Mouse (Mus musculus) layer of hippocampus, postnatal 25 days (tissue): ENCODE data around the gene Mlf2. TPM values are rescaled to one million over a fixed set of nuclear protein-coding genes. Genes with fewer than 3 reads are reported as not detected.

Experiments
- DNase-seq, 2 experiments: peaks; one replicate each; pipeline ENCODE4 v3.0.0; 2022; ENCODE audit warnings: mixed read lengths in 2 of 2, low spot score in 1 of 2; ENCODE audit errors: extremely low spot score in 1 of 2
- total RNA-seq, 2 experiments: library from RNA; stranded (reverse); gene quantifications; 2 replicates each; pipeline ENCODE4 v1.2.3; 2021

Gene Mlf2
- total RNA-seq, 2 experiments from 2014 or later = 670 to 704 TPM

DNA sequence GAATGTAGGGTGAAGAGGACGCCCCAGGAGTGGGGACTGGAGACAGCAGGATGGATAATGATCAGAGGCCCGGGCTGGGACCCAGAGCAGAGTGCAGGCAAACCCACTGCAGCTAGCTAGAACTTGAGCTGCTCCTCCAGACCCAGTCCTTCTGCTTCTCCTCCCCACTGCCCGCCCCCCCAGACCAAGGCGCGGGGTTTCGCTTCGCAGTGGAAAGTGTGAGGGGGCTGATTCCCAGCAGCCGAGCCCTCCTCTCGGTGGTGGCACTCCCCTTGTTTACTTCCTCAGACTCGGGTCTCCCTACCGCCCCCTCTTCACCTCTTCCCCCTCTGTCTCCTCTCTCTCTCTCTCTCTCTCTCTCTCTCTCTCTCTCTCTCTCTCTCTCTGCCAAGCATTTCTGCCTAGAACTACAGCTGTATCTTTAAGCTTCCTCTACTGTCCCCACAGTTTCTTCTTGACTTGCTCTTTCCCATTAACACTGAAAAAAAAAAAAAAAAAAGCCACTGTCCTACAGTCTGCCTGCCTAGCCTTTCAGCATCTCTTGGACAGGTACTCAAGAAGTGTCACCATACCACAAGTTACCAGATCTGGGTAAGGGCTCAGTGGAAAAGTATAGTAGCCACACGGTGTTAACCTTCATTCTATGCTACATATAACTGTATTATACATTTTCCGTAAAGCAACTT lies 19.5 kb upstream of the Mlf2 start, which contains the start of gene Lag3:
TSS of gene Lag3 (minus strand) at position 173 of the 686 bp plus-strand sequence.
- no peak for DNase-seq

DNA sequence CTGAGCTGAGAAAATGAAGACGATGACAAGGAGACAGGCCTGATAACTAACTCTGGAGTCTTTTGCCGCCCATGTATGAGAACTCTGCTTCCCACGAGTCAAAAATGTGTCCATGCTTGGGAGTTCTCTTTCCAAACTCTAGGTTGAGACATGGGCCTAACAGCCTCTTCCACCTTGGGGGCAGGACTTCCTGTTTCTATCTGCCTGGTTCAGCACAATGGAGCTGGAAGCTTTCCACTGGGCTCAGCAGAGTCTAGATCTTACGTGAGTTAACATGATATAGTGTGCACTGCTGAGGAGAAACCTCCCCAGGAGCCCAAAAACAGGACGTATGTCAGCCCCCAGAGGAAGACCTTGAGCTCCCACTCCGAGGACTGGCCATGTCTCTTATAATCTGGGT lies 18.0 kb upstream of the Mlf2 start:
- no peak for DNase-seq

DNA sequence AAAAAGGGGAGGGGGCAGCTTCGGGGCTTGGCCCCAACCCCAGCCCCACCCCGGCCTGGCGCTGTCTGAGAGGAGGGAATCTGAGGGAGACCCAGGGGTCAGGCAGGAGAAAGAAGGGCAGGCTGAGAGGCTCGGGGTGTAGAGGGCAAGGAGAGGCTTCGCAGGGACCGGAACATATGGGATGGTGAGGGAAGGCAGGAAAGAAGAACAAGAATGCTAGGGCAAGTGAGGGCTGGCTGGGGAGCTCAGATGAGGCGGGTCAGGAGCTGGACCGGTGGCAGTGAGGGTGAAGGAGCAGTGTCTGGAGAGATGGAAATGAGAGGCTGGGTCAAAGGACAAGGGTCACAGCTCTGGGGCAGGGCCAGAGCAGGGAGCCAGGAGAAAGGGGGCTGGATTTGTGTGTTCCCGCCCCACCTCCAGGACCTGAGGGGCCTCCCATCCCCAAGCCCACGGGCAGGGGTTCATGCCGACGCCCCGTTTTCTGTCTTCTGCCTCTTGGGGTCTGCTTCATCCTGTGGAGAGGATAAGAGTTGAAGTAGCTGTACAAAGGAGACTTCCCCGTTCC lies 17.4 kb upstream of the Mlf2 start:
- no peak for DNase-seq

DNA sequence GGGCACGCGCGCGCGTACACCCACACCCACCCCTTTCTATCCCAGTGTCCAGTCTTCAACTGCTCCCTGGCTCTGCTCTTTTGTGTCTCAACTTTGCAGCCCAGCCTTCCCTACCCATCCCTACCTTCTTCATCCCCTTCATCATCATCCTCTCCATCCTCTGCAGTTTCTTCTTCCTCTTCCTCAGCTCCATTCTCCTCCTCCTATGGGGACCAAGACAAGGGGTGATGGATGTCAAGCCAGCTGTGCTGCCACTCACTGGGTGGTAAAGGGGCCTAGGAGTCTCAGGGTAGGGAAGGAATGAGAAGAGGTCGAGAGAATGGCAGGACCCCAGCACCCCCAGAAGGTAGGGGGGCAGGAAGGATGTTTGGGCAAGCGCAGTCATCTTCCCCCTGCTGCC lies 16.7 kb upstream of the Mlf2 start:
- no peak for DNase-seq

DNA sequence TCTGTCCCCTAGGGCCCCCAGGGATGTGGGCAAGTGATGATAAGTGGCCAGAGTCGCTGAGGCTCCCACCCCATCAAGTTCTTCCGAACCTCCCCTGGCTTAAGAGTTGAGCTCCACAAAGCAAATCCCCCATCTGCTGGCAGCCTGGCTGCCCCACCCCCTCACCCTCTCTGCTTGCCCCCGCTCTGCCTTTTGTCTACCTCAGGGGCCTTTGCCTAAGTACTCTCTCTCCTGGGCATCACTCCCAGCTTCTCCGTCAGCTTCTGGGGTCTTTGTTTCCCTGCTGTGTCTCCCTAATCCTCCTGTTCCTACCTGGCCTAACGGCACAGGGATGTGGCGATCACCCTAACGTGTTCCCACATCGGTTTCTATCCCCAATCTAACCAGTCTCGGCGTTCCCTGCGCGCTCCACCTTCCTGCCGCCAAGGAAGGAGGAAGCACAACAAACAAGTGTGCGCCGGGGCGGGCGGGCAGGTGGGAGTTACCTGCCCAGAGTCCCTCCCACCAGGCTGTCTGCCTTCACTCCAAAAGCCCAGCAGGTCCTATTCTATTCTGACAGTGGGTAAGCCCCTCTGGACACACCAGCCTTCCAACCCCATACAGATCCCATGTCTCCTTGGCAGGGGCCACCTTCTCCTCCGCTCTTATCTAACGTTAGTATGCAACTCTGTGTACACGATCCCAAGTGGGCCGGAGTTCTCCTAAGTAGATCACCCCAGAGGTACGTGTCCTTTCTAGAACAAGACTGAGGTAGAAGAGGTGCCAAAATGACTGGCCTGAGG lies 15.8 kb upstream of the Mlf2 start:
- no peak for DNase-seq

DNA sequence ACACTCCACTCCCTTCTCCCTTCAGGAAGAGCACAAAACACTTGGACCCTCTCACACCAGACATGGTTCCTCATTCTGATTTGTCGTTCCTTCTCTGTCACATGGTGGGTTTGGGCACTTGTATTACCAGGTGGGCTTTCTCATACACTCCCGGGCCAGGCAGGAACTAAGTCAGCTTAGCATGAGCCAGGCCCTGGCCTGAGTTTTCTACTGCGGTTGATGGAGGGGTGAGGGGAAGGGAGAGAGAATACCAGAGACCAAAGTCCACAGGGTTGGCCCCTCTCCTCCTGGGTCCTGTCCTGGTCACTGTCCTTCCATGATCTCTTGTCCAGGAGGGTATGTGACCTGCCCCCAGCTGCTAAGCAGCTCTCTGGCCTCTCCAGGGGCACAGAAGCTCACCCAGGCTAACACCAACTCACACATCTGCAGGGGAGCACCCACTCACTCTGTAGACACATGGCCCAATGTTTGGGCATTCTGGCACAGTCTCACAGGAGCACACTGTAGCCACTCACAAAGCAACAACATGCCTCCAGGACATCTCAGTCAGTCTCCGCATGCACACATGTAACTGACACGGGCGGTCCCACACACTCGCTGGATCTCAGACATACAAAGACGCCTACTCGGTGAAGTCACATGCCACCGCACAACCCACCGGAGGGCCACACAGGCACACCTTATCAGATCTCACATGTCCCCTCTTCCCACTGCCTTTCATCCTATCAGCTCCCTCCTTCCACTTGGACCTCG lies 15.1 kb upstream of the Mlf2 start:
- DNase-seq = peak; percentile 46 to 48

DNA sequence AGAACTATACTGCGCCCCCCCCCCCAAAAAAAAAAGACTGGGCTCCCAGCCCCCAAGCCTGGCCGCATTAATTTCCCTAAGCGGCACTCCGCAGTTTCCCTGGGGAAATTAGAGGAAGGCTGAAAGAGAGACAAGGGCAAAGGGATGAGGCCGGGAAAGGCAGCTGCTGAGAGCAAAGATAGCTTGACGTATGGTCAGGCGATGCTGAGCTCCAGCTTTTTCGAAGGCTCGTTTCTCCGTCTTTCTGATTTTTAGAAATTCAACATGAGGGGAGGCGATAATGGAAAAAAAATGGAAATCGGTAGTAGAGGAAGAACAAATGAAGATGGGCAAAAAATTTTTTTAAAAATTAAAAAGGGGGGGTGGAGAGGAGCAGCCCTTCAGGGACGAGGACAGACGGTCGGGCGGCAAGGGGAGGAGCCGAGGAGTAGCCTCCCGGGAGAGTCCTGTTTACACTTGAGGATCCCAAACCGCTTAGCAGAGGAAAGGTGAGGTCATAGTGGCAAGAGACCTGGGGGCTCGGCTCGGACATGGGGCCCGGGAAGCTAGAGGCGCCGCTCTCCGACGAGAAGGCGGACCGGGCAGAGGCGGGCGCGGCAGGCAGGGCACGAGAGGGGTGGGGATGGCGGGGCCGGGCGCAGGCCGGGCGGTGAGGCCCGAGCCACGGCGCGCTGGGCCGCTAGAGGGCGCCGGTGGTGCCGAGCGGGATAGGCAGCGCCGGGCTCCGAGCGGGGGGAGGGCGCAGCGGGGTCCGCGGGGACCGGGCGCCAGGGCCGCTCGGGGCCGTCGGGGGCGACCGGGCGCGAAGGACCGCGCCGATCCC lies 14.3 kb upstream of the Mlf2 start:
- peak; percentile 91 to 92 for DNase-seq

DNA sequence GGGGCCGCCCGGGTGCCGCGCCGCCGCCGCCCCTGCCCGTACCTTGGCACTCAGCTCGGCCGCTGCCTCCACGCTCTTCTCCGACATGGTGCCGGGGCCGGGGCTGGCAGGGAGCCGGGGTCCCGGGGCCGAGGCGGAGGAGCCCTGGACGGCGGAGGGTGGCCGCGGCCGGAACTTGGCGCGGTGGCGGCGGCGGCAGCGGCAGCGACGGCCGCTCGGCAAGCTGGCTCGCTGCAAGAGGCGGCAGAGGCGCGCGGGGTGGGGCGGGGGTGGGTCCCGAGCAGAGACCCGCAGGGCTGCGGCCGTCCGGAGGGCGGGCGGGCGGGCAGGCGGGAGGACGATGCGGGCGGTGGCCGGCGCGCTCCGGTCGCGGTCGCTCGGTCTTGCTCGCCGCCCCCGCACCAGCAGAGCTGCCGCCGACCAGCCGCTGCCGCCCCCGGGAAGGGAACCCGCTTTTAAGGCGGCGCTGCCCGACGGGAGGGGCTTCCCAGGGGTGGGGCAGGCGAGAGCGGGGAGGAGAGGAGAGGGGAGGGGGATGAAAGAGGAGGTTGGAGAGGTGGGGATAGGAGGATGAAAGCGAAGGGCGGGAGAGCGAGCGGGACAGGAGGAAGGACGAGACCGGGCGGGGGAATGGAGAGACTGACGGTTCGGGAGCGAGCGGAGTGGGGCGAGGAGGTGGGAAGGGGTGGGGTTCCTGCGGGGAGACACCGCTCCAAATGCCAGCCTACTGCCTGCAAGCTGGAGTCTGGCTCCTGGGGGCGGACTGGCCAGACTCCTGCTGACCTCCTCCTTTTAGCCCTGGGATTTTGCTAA lies 13.5 kb upstream of the Mlf2 start:
- DNase-seq = peak; percentile 80 to 83

DNA sequence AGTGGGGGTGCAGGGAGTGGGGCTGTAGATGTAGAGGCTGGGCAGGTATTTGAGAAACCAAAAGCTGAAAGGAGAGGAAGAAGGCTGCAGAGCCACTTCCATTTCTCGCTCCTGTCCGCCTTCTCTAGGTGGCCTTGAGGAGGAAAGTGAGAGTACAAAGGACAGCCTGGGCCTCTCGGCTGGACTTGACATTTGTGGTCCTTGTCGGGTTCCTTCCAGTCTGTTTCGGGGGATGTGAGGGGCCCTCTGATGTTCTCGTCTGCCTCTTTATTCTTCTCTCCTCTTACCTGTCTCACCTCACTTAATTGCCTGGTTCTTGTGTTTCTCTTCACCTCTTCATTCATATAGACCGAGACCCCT lies 12.9 kb upstream of the Mlf2 start:
- no peak for DNase-seq

DNA sequence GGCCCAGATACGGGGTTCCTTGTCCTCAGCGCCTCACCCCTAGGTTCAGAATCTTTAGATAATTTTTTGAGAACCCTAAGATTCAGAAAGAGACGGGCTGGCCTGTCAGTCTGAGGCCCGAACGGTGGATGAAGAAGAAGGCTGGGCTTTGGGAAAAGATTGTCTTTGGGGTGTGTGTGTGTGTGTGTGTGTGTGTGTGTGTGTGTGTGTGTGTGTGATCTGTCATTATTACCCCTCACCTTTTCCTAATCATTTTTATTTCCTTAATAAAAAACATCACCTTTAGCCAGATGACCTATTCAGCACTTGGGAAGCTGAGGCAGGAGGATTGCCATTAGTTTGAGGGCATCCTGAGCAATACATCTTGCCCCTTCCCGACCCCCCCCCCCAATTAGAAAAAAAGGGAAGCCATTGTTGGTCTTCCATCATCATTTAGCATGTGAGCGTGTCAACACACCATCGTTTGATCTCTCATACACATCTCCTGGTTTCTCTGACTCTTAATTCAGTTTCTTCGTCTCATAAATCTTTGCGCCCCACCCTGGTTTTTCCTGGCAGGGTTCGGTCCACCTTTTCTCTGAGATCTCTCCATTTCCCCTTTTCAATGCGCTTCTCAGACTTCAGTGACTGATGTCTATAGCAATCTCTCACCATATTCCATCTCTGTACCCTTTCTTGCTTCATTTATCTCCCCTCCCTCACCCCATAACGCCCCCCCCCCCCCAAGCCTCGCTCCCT lies 12.1 kb upstream of the Mlf2 start:
- no peak for DNase-seq

DNA sequence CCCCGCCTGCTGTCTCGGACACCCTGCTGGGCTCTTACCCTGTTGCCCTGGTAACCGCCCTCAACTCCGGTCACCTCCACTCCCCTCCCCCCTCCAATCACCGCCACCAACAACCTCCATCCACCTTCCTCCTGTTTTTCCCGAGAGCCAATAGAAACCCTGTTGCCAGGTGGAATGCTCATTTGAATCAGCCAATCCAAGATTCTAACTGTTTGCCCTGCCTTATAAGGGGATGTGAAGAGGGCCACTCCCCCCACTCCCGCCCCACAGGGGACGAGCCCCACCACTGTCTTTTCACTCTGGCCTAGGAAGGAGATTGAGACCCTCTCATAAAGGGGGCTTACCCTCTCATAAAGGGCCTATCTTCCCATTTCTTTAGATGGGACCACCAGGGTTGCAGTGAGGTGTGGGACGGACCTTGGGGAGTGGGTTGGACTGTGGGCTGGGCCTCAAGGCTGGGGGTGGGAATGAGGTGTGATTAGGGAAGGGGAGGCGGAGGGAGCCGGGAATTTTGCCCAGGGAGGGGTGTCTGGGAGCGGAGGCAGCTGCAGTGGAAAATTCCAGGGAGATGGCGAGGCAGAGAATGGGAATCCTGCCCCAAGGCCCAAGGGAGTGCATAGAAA lies 11.4 kb upstream of the Mlf2 start, which contains the start of gene Ptms:
TSS of gene Ptms (minus strand) at position 409 of the 623 bp plus-strand sequence.
- peak; percentile 80 to 85 for DNase-seq

DNA sequence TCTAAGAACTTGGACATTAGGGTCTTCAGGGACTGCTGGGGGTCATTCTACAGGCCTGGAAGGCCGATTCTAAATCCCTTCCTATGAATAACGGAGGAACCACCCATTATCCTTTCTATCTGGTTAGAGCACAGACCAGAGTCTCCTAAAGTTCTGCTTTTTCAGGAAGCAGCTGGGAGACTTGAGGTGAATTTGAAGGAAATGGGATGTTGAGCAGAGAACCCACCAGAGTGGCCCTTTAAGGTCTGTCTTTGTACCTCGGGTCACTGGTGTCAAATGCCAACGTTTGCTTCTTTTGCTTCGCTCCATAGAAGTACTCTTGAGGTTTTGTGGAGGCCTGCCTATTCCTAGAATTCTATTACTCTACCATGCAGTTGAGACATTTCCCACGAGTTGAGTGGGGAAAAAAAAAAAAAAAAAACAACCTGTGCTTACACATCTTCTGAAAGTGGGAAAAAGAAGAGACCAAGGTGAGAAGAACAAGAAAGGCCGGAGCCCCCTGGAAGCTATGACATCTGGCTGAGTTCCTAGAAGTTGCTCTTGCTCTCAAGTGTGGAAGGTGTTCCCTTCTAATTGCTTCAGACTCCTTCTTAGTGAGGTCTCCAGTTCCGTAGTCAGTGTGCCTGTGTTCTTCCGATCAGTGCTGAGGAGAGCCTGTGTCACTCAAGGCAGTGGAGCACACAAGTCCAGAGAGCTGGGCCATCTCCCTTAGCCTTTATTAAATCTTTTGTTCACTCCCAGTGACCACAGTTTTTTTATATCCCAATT lies 10.7 kb upstream of the Mlf2 start:
- DNase-seq = no peak

DNA sequence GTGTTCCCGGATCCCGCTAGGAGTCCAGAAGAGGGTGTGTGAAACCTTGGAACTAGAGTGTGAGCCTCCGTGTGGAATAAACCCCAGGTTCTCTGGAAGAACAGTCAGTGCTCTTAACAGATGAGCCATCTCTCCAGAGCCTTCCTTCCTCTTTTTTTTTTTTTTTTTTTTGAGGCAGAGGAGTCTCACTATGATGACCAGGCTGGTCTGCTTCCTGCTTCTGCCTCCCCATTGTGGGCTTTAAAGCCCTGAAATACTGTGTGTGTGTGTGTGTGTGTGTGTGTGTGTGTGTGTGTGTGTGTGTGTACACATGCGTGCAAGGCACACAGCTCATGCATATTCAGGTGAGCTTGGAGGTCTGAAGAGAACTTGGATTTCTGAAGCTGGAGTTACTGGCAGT lies 9.6 kb upstream of the Mlf2 start:
- no peak for DNase-seq

DNA sequence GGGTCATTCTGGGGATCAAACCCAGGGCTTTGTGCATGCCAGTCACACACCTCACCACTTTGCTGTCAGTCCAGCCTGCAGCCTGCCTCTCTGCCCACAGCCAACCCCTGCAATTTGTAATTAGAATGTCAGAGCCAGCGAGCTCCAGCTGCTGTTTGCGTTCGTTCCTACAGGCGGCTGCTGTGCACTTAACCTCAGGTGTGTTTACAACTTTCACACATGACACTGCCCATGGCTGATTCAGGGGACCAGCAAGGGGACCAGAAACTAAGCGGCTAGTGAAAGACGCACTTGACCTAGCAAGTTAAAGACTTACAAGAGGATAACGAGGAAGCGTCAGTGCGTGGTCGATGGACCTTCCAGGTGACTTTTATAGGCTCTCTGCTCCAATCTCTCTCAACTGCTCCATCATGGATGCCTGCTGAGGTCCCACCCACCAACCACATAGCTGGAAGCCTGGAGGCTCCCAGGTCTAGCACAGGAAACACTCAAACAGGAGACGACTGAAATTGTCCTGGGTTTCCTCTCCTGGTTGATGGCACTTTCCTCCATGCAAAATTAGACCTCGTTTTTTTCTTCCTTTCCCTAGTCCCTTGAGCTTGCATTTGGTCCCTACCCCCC lies 5.9 kb upstream of the Mlf2 start:
- no peak for DNase-seq

DNA sequence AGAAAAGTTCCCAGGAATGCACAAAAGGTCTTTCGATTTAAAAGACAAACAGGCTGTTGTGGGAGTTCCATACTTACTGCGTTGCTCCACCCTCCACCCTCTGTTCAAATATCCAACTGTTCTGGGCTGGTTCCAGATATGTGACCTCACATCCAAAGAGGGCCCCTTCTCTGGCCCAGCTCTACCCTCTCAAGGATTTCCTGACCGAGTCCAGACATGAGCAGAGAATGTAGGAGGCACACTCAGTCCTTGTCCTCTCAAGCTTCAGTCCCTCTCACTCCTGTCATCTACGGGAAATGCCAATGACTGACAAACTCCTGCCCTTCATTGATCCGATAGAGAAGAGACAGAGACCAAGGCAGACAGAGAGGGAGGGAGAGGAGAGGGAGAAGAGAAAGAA lies 5.2 kb upstream of the Mlf2 start:
- no peak for DNase-seq

DNA sequence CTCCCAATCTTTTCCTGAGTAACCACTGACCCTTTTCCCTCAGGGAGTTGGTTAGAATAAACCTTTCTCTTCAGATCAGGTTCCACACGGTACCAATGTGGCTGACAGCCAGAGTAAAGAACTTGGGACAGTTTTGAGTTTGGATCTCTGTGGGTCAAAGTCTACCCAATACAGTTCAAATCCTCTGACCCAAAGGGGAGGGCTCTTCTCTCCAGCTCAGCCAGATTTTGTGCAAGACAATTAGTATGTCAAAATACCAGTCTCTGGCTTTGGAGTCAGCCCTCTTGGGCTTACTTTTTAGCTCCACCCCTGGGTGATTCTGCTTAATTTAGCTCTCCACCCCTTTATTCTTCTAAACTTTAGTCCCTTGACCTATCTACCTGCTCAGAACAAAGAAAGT lies 955 bp upstream of the Mlf2 start:
- DNase-seq = no peak
